Mouse (Mus musculus) urinary bladder, postnatal 25 days (tissue): ENCODE data around the gene Gm26938.

ENCODE experiments used
- DNase-seq: peaks from one replicate; pipeline ENCODE4 v3.0.0; 2022; ENCODE audit warnings: low spot score

Gm26938 gene

GRCm38 (mm10) chr5:139826357-139827055 is at the start of gene Gm26938, which contains the start of gene Psmg3:
Gene Gm26938 (minus strand): TSS chr5:139826407.
Gene Psmg3 (minus strand): TSS chr5:139826885.
- DNase-seq, result peak; percentile 90

- DNase-seq, result no peak
These were observed 45.3 kb upstream of the Gm26938 start for GRCm38 (mm10) chr5:139871526-139871925.

GRCm38 (mm10) chr5:139870886-139871285 is 44.7 kb upstream of the Gm26938 start:
- DNase-seq, result no peak

- peak; percentile 38 for DNase-seq
These were observed 36.6 kb upstream of the Gm26938 start for GRCm38 (mm10) chr5:139862759-139863158.

- no peak for DNase-seq
These were observed 34.3 kb upstream of the Gm26938 start for GRCm38 (mm10) chr5:139860328-139861104.

- no peak for DNase-seq
These were observed 23.6 kb upstream of the Gm26938 start for GRCm38 (mm10) chr5:139849626-139850320.

GRCm38 (mm10) chr5:139839142-139839541 is 12.9 kb upstream of the Gm26938 start:
- no peak for DNase-seq

GRCm38 (mm10) chr5:139838476-139838892 is 12.3 kb upstream of the Gm26938 start:
- DNase-seq, result peak; percentile 78

- DNase-seq, result no peak
These were observed 9.5 kb upstream of the Gm26938 start for GRCm38 (mm10) chr5:139835706-139836105.

- DNase-seq, result no peak
These were observed 5.9 kb upstream of the Gm26938 start for GRCm38 (mm10) chr5:139832125-139832524.

- no peak for DNase-seq
These were observed 4.5 kb upstream of the Gm26938 start for GRCm38 (mm10) chr5:139830734-139831133.

- no peak for DNase-seq
These were observed 3.2 kb upstream of the Gm26938 start for GRCm38 (mm10) chr5:139829384-139829783.

GRCm38 (mm10) chr5:139827593-139827992 is 1.4 kb upstream of the Gm26938 start:
- no peak for DNase-seq

GRCm38 (mm10) chr5:139825947-139826346 is 260 bp downstream of the Gm26938 start:
- DNase-seq, result no peak

- DNase-seq, result no peak
These were observed 1.7 kb downstream of the Gm26938 start for GRCm38 (mm10) chr5:139824531-139824930.

GRCm38 (mm10) chr5:139821466-139822459 is 4.4 kb downstream of the Gm26938 start:
- no peak for DNase-seq

GRCm38 (mm10) chr5:139819538-139820181 is 6.5 kb downstream of the Gm26938 start, which contains the start of gene Tmem184a:
Gene Tmem184a (minus strand): TSS chr5:139819917.
- peak; percentile 46 for DNase-seq

- peak; percentile 56 for DNase-seq
These were observed 7.4 kb downstream of the Gm26938 start for GRCm38 (mm10) chr5:139818801-139819200.

GRCm38 (mm10) chr5:139818056-139818455 is 8.2 kb downstream of the Gm26938 start:
- DNase-seq, result no peak

- DNase-seq, result no peak
These were observed 8.9 kb downstream of the Gm26938 start for GRCm38 (mm10) chr5:139817292-139817691.

GRCm38 (mm10) chr5:139816445-139816844 is 9.8 kb downstream of the Gm26938 start:
- DNase-seq, result no peak
